Mouse (Mus musculus): Measurements from ENCODE around the gene Dlg1.

The Dlg1 gene

DNA sequence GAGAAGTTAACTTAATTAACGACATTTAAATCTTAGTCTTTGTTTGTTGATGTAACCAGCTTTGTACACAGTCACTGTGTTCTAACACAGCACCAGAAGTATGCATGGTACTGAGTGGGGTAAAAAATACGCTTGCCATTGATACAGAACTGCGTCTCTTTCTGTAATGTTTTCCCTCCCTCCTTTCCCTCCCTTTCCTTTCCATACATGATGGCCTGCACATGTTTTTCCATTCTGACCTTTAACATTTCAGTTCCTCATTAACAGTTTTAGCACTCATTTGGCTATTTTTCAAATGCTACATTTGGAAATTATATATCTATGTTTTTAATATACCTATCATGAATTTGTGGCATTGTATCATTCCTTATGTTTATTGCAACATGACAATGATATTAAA is 181.0 kb downstream of the Dlg1 start:
- DNase-seq (ENCODE audit: low read depth, low spot score): no peak

DNA sequence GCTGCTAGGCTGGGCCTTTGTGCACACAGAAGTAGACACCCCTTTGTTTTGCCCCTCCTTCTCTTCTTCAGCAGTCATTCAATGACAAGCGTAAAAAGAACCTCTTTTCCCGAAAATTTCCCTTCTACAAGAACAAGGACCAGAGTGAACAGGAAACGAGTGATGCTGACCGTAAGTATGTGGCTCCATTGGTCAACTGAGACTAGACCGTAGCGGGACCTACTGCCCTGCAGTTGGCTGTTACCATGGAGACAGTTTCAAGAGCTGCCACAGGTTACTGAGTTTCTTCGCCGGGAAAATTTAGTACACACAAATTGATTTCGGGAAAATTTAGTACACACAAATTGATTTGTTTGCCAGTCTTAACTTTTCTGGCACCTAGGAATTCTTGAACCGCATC is 183.5 kb downstream of the Dlg1 start:
- peak; percentile 27 for DNase-seq (ENCODE audit: low read depth, low spot score)

DNA sequence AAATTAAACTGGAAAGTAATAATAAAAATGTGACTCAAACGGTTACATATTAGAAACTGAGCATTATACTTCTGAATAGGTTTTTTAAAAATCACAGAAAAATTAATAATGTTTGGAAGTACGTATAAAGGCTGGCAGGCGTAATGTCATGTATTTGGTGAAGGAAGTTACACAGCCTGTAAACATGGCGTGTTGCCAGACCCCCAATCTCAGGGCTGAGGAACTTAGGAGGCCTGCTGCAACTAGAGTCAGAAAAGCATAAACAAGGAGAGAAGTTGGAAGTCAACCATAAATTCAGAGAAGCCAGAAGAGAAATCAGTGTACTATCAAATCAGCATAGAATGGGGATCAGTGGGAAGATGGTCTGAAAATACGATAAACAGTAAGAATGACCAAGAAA is 200.7 kb downstream of the Dlg1 start:
- DNase-seq (ENCODE audit: low read depth, low spot score): no peak

DNA sequence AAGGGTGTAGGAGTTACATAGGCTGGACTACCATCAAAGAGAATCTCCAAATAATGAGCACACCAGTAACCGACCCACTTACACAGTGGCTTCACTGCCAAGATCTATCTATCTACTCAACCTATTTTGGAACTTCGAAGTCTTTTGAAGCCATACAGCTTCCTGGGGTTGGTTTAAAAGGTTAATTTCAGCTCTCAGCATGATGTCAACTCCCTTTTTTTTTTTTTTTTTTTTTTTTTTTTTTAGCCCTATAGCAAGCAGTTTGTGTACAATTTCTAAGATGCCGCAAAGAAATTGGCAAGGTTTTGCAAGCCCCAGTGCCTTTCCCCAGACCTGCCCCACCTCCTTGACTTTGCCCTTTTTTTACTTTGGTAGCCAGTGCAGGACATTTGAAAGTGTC is 202.0 kb downstream of the Dlg1 start:
- no peak for DNase-seq (ENCODE audit: low read depth, low spot score)

DNA sequence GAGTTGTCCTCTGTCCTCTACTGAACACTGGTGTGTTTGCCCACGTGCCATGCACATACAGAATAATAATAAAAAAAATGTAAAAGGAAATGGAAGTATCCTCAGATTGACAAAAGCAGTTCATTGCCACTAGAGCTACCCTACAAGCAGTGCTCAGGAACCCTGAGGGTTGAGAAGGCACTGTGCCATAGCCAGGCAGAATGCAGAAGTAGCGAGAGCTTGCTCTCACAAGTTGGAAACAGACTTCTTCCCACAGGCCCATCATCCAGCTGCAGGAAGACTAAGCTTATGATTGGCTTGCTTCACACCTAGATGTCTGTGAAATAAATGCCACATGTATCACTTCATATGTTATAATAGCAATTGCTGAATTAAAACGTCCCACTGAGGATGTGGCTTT is 203.7 kb downstream of the Dlg1 start:
- DNase-seq (ENCODE audit: low read depth, low spot score): no peak

DNA sequence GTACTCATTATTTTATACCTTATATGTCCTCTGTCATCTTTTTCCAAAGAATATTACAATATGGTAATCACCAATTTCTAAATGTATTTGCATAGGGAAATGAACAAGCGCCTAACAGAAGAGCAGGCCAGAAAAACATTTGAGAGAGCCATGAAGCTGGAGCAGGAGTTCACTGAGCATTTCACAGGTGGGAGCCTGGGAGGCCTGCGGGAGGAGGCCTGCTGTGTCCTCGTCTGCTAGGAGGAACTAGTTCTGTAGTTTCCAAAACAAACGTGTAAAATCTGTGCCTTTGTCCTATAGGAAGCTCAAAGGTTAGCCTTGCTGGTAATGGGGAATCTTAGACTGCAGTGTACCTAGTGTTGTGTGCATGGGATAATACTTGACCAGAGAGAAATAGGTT is 204.5 kb downstream of the Dlg1 start:
- DNase-seq (ENCODE audit: low read depth, low spot score): no peak

DNA sequence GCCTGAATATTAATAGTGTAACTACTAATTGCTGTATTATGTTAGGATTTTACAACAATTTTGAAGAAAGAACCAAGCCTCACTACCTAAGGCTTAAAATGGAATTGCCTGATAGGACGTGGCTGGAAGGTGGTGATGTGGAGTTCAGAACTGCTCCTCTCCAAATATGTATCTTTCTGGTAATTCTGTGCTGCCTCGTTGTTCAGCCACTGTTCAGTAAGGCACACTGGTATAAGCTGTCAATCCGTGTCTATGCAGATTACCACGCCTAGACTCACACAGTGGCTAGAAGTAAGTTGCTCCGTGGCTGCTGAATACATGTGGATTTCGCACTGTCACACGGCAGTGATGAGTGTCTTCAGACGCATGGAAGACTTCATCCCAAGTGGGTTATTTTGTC is 210.5 kb downstream of the Dlg1 start:
- DNase-seq (ENCODE audit: low read depth, low spot score): no peak

DNA sequence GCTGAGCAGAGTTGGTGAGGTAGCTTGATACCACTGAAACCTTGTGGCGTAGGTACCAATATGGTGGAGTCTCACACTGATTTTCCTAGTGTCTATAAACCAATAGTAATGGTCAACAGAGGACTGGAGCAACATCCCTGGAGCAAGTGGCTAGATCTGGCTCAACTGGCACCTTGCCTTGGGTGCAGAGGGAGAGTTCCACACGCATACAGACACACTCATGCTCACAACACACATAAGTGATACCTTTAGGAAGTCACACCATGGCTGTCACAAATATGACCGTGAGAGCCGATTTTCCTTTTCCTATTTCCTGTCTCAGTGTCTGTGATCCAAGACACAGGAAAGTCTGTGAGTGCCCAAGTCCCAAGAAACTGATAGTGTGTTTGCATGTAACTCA is 212.1 kb downstream of the Dlg1 start:
- no peak for DNase-seq (ENCODE audit: low read depth, low spot score)

DNA sequence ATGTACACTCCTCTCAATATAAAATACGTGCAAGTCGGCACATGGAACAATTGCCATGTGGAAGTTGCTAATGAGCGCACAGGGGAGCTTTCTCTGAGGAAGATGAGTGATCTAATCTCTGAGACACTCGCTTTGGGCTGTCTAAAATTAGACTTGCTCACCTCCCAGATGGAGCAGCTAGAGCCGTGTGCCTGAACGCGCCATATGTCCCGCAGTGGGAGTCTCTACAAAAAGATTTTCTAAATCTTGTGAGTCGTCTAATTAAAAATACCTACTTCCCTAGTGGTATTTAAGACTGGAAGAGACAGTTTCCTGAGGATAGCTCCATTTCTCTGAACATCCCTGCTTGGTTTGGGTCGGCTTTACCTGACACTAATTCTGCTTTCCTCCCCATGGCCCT is 213.1 kb downstream of the Dlg1 start:
- DNase-seq (ENCODE audit: low read depth, low spot score): no peak

DNA sequence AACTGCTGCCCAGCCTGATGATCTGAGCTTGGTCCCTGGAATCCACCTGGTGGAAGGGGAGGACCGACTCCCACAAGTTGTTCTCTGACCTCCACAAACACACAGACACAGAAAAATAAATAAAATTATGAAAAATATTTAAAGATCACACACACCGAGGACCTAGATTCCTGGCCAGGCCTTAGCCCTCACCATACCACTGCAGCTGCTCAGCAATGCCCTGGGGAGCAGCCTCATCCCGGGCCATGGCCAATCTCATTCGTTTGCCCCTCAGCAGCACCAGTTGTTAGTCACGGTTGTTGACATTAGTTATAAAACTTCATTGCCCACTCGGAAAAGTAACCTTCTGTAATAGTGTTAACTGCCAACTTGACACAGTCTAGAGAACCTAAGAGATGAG is 214.8 kb downstream of the Dlg1 start:
- no peak for DNase-seq (ENCODE audit: low read depth, low spot score)

DNA sequence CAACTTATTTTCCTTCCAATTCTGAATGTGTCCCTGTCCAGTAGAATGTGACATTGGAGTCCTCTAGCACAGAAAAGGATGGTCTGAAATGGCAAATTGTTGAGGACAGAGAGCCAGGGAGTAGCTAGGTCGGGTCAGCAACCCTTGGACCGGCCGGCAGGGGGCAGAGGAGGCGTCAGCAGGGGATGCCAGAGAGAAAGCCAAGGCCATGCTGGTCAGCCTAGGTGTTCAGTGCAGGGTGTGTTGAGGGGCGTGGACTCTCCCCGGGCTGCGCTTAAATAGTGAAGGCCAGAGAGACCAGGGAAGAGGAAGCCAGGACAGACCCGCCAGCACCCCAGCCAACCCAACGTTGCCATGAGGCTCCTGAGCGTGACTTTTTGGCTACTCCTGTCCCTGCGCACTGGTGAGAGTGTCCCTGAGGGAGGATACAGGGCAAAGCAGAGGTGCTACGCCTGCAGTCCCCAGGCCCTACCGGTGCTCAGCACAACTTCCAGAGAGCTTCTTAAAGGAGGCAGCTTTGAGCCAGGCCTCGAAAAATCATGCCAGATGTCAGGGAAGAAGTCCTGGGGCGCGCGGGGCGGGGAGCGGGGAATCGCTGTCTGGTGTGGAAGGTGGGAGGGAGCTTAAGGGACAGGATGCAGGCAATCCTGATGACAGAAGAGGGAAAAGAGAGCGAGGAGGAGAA is 215.5 kb downstream of the Dlg1 start, which contains the start of gene Meltf:
Gene Meltf, plus strand, starts transcription at position 238 of the 685 bp plus-strand sequence.
- DNase-seq (ENCODE audit: low read depth, low spot score): peak; percentile 75

DNA sequence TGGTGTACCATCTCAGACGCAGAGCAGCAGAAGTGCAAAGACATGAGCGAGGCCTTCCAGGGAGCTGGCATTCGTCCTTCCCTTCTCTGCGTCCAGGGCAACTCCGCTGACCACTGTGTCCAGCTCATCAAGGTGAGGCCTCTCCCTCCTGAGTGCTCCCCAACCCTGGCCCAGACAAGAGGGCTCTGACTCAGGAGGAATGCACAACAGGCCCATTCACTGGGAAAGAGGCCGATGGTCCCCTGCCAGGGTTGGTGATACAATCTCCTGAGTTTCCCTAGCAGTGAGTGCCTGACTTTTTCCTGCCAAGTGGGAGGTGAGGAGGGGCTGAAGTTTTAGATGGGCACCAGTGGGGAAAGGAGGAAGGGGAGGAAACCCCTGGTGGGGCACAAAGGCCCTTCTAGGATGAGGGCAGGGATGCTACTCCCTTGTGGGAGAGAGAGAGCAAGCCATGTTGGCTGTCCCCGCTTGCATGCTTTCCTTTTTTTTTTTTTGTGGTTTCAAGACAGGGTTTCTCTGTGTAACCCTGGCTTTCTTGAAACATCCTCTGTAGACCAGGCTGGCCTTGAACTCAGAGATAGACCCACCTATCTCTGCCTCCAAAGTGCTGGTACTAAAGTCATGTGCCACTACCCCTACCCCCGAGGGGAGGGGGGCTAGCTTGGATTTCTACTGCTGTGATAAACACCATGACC is 217.1 kb downstream of the Dlg1 start:
- DNase-seq (ENCODE audit: low read depth, low spot score): no peak

DNA sequence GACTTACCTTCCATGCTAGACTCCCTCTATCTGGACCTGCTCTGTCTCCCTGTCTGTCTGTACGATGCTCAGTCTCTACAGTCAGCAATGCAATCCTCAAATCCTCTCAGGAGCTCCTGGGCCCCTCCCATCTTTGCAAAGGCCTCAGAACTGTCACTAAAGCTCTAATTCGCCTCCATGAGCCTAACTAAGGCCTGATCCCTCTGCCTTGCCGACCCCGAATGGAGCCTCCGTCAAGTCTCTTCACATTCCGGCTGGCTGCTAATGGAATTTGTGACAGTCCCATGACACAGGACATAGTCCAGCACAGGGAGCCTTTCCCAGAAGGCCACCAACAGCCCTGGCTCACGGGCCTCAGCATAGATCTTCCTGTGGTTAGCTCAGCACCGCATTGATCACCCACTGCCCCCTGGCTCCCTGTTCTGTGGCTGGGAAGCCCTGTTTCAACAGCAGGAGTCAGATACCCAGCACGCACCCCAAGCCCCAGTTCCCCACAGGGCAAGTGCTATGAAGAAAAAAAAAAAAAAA is 219.2 kb downstream of the Dlg1 start:
- DNase-seq (ENCODE audit: low read depth, low spot score): no peak

DNA sequence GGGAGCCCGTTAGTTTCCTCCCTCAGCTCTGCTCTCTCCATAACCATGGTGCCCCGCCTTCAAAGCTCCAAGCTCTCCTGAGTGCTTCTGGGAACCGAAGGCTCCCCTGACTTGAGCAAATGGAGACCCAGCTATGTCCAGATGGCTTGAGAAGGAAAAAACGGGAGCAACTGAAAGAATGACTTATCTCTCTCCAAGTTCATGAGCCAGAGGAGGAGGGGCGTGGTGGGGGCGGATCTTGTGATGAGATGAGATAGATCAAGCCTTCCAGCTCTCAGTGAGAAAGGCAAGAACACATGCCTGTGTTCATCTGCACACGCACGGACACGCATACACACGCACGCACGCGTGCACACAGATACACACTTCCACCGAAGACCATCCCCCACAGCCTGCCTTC is 220.1 kb downstream of the Dlg1 start:
- DNase-seq (ENCODE audit: low read depth, low spot score): peak; percentile 55

DNA sequence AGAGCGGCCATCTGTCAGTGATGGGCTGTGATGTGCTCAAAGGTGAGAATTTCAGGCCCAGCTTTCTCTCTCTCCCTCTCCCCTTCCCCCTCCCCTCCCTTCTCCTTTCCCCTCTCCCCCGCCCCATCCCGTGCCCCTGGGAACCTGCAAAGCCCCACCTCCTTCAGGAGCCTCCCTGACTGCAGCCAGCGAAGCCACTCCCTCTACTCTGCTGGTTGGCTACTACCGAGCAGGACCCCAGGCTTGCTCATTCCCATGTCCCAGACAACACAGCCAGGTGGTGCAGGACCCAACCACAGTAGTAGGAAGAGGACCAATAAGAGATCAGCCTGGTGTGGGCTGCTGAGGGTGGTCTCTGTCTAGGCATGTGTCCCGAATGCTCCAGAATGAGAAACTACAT is 220.7 kb downstream of the Dlg1 start:
- DNase-seq (ENCODE audit: low read depth, low spot score): peak; percentile 82

DNA sequence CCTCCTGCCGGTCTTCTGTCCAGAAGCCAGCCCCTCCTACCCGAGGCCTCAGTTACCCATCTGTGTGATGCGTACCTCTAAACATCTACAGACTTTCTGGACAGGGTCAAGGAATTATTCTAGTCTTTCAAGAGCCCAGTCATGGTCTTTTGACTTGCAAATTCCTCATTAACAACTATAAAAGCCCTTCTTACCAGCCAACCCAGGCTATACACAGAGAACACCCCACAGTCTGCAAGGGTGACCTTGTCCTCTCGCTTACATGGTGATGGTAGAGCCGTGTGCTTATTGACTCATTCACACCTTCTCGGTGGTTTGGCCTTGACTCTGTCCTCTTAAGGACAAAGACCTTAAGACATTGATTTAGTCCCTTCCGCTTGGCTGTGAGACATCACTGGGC is 227.7 kb downstream of the Dlg1 start:
- DNase-seq (ENCODE audit: low read depth, low spot score): peak; percentile 95

DNA sequence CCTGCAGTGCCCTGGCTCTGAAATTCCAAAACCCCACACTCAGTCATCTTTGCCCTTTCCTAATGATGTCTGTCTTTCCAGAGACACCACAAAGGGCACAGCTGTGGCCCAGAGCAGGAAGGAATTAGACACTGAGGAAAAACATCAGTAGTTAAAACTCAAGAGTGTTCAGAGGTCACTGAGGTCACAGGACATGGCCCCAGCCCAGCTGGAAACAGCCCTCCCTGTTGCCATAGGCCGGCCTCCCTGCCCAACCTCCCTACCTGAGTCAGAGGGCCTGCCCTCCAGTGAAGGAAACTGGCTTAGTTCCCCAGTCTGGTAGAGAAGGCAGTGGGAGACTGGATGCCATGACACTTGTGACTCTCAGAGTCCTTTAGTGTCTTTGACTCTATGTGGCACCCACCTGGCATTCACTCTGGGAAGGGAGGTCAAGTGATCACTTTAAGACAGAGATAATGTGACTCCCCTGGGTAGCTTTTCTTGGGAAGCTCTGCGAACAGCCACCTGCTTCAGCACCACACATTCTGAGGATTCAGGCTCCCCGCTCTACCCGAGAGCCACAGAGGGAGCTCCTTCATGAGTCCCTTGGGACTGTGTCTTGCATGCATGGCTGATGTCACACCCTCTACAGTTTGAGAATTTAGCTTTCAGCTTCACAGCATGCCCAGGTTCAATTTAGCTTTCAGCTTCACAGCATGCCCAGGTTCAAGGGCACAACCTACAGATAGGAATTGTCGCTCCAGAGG is 230.3 kb downstream of the Dlg1 start:
- peak; percentile 44 for DNase-seq (ENCODE audit: low read depth, low spot score)

DNA sequence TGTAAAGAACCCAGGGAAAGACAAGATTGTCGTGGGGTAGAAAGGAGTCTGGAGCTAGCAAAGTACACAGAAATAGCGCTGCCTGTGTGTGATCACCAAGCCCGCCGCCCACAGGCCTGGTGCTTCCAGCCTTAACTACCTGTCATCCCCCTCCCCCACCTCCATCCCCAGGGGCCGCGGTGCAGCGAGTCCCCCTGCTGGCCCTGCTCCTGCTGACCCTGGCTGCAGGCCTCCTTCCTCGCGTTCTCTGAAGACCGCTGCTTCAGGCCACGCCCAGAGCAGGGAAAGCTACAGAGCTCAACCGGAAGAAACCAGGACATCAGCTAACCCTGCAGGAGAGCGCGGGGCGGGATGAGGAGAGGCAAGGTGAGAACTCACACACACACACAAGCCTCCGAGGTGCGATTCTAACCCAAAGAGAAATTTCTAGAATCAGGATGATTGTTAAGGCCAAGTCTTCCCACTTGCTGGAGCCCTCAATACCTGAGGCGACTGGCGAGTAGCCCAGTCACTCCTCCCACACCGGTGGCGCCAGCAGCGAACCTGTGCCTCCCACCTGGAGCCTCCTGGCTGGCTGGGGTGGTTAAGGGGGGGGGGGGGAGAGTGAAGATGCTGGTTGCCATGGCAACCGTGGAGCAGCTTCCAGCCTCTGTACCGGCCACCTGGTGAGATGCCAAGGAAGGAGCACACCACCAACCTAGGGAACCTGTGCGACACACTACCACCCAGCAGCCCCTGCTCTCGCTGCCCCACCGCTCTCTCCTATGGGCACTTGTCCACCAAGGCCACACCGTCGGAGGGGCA is 233.9 kb downstream of the Dlg1 start:
- DNase-seq (ENCODE audit: low read depth, low spot score): peak; percentile 76

DNA sequence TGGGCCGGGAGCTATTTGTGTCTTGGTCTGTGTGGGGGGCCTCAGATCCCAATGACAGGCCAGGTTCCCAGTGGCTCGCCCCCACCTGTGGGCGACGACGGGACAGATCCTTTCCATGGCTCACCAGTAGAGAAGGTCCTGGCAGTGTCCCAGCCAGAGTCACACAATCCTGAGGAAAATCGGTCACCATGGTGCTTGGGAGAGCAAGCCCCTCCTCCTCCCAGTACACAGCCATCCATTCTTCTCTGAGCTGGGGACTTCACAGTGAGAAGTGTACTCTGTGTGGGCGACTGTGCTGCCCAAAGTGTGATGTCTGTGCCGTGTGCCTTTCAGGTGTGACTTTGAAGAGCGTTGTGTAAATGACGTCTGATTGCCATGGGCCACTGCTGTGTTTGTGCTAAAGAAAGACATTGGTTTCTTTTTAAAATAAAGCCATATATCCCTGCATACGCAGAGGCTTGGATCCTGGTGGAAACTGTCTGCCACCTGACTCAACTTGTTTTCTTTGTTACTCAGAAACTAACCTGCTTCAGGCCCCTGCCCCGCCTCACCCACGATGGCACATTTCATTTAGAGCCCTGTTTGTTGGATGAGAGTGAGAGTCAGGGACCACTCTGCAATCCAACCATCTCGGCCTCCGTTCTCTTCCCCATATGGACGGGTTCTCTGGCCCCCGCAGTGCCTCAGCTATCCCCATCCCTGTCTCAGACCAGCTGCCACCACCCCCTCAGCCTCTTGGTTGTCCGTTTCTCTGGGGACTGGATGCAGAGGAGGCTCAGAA is 235.5 kb downstream of the Dlg1 start:
- no peak for DNase-seq (ENCODE audit: low read depth, low spot score)

DNA sequence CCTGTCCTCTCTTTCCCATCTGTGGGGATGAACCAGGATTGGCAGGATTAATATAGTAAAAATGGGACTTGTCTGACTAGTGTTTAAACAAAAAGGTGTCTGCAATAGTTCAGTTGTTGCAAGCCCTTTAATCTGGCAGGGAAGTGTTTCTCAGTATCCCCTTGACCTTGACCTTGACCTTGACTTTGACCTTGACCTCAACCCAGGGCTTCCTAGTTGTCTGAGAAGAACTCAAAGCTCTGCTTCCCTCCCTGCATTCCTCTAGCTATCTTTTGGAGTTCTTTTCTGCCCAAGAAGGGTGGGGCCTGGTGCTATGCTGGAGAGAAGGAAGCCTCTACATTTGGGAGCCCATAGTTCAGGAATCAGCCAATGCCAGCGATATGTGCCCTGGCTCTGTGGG is 238.6 kb downstream of the Dlg1 start:
- peak; percentile 88 for DNase-seq (ENCODE audit: low read depth, low spot score)

DNA sequence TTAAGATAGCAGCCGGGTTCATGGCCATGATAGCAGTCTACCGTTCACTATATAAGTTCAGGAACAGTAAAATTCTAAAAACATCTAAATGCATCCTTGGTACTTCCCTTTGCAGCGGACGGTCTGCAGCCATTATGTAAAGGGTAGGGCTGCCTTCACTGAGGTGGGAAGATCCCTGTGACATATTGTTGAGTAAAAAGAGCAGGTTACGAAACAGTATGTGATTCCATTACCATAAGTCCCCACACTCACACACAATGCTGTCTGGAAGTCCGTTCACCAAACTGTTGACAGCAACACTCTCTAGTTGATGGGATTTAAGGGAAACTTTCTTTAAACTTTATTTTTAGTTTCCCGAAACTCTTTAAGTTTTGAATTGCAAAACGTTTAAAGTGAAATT is 240.0 kb downstream of the Dlg1 start:
- DNase-seq (ENCODE audit: low read depth, low spot score): no peak
